In the genomic region with DNA sequence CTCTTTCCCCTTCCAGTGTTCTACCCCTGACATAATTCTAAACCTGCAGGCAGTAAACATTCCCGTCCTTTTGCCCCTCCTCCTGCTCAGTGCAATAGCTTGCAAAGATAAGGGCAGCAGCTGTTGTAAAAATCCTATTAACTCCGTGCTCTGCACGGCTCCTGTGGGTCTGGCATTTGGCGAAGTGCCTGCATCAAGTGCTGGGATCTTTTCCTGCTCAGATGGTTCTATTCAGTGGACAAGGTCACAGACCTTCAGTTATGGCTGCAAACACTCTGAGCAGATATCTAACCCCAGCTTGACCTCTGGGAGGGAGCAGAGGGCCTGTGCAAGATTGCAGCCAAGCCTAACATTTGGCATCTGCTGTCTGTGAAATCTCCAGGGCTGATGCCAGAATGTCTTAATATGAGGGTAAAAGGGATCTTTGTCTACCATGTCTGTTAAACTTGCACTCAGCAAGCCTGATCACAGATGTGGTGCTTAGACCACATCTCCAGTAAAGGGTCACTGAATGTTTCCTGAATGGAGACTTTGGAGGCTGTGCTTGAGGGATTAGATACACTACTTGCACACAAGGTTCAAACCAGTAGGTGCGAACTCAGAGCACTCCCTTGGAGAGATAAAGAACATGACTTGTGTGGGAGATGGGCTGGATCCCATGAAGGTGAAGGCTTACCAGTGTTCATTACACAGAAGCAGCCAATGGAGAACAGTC, we compare ENCODE assay signal across 10 mouse cellular contexts. TPM values are rescaled to one million over a fixed set of nuclear protein-coding genes. Genes with fewer than 3 reads are reported as not detected.
DNase-seq lines count a peak whose midpoint lies in the region; ATAC-seq and TF ChIP-seq lines count a peak whose summit lies in the region.
"Had no signal": no experiment of that assay in that cellular context is flagged by ENCODE, and none has a peak within 500 bp of the region (broad histone marks: within the 10 kb centered on the region; RNA-seq: fewer than 3 reads in every experiment).

No protein-coding gene starts in this region.

- no peaks in the 10 kb centered on the region for H3K36me3 ChIP-seq in hindbrain, embryonic 15.5 days
- H3K36me3 ChIP-seq in midbrain, postnatal 0 days (ENCODE audit: insufficient read depth, low read length), result no peaks in the 10 kb centered on the region

- DNase-seq in cerebellum, postnatal 10 days, result peak; percentile 68 to 79
- no peak for DNase-seq in cerebellum, adult 11 months
- DNase-seq in fibroblast of lung, adult 2 months (ENCODE audit: low read depth), result peak; percentile 27
- DNase-seq in liver, result peak; percentile 26
- DNase-seq in midbrain, postnatal 0 days (ENCODE audit: low spot score), result peak; percentile 76
- no peak for DNase-seq in c-Kit-positive CD71-positive TER-119-positive erythroid progenitor cells, embryonic 14.5 days (ENCODE audit: low spot score)
- no peak for DNase-seq in thymus, postnatal 14 days

- H3K4me2 ChIP-seq in hindbrain, embryonic 15.5 days, result no peak overlapping the region
- no peak overlapping the region for H3K4me2 ChIP-seq in midbrain, postnatal 0 days (ENCODE audit: low read depth, low read length, poor library complexity, severe bottlenecking)

- peak; percentile 91 for ATAC-seq in hindbrain, embryonic 15.5 days (ENCODE audit: low FRiP score, low read depth)
- ATAC-seq in midbrain, postnatal 0 days (ENCODE audit: low FRiP score), result peak; percentile 66; the same call in 1 of the 2 replicates

- no peak overlapping the region for H3K27ac ChIP-seq in hindbrain, embryonic 15.5 days (replicated peaks)
- H3K27ac ChIP-seq in midbrain, postnatal 0 days (ENCODE audit: low read depth, low read length), result no peak overlapping the region

- H3K9me3 ChIP-seq in hindbrain, embryonic 15.5 days, result no peaks in the 10 kb centered on the region
- H3K9me3 ChIP-seq in midbrain, postnatal 0 days (ENCODE audit: low read length), result no peaks in the 10 kb centered on the region

- TF ChIP-seq CTCF in midbrain, postnatal 0 days (IDR thresholded peaks at IDR 0.05), result no peak

- 20% methylated on average over 5 of the region's 5 CpGs for WGBS in hindbrain, embryonic 15.5 days
- 14% methylated on average over 5 of the region's 5 CpGs for WGBS in midbrain, postnatal 0 days

- peaks cover 4% of the 10 kb centered on the region; the same call in 1 of the 2 replicates for H3K4me1 ChIP-seq in hindbrain, embryonic 15.5 days (replicated peaks)
- 0 out of 2 replicates have a peak, but pooled peaks cover 4% of the 10 kb centered on the region for H3K4me1 ChIP-seq in midbrain, postnatal 0 days (ENCODE audit: insufficient read depth, low read length)

- no peak overlapping the region for H3K4me3 ChIP-seq in hindbrain, embryonic 15.5 days
- H3K4me3 ChIP-seq in midbrain, postnatal 0 days (ENCODE audit: low read depth, low read length), result no peak overlapping the region

- H3K27me3 ChIP-seq in hindbrain, embryonic 15.5 days, result no peaks in the 10 kb centered on the region
- no peaks in the 10 kb centered on the region for H3K27me3 ChIP-seq in midbrain, postnatal 0 days (ENCODE audit: insufficient read depth, low read length)

- H3K9ac ChIP-seq in hindbrain, embryonic 15.5 days, result no peak overlapping the region
- H3K9ac ChIP-seq in midbrain, postnatal 0 days (replicated peaks; ENCODE audit: low read length, poor library complexity, severe bottlenecking), result no peak overlapping the region

RNA-seq across cellular contexts. Expression of a gene that starts 15.2 kb away (rescaled TPM):
- polyA plus RNA-seq in hindbrain, embryonic 15.5 days (2015; fragmentation: Nextera tagmentation; extraction: Ambion mirVana), result not detected in 2 replicates
- not detected in 2 replicates for total RNA-seq in midbrain, postnatal 0 days (2014; rRNA removed)
- not detected in 2 replicates for polyA plus RNA-seq in midbrain, postnatal 0 days (2015; fragmentation: Nextera tagmentation; extraction: Ambion mirVana)
- total RNA-seq: common myeloid progenitor, adult 5-6 weeks had no signal
- polyA plus RNA-seq: C2C12 had no signal

RNA-seq across cellular contexts. Expression of a gene that starts 21.1 kb away (rescaled TPM):
- polyA plus RNA-seq in hindbrain, embryonic 15.5 days (2015; fragmentation: Nextera tagmentation; extraction: Ambion mirVana), result 34.0 and 36.1 TPM in 2 replicates
- 12.9 and 18.5 TPM in 2 replicates for total RNA-seq in midbrain, postnatal 0 days (2014; rRNA removed)
- 23.9 and 24.8 TPM in 2 replicates for polyA plus RNA-seq in midbrain, postnatal 0 days (2015; fragmentation: Nextera tagmentation; extraction: Ambion mirVana)

Comparison
In these comparisons a context has a peak if more than half of its experiments do, and no peak if none do; other contexts are left out.
1. DNase-seq: peak in cerebellum, postnatal 10 days (2 of 2), fibroblast of lung, adult 2 months (single experiment), liver (single experiment) and midbrain, postnatal 0 days (single experiment); none in cerebellum, adult 11 months (single experiment), c-Kit-positive CD71-positive TER-119-positive erythroid progenitor cells, embryonic 14.5 days (single experiment) and thymus, postnatal 14 days (single experiment).